Mouse (Mus musculus): Measurements from ENCODE around the gene Acvr1b.

DNA sequence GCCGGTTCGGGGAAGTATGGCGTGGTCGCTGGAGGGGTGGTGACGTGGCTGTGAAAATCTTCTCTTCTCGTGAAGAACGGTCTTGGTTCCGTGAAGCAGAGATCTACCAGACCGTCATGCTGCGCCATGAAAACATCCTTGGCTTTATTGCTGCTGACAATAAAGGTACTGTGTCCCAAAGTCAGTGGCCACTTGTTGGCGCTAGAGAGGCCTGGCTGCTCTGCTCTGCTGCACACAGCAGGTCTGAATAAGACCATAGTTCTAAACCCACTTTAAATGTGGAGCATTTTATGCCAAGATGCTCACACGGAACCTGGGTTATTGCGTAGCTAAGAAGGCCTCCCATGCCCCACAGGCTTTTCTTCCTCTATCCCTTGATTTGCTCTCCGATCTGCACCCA lies 25.0 kb downstream of the Acvr1b start:
- TF ChIP-seq POLR2A (IDR thresholded peaks at IDR 0.05; ENCODE audit: borderline replicate concordance, control insufficient read depth, low read depth, low read length) (no peak), CTCF (IDR thresholded peaks at IDR 0.05; ENCODE audit: control insufficient read depth, insufficient read depth, low read length) (0 out of 2 replicates have a peak, but pooled peaks have one; percentile 20)

All from bone marrow, adult 2 months (tissue).